Mouse (Mus musculus) liver, embryonic 11.5 days (tissue): Measurements from ENCODE around the gene 1700016D06Rik. TPM values are rescaled to one million over a fixed set of nuclear protein-coding genes. Genes with fewer than 3 reads are reported as not detected.

Experiments
- ATAC-seq: fragments of 200-750 bp; cut with Nextera tagmentation; replicated peaks from 2 replicates; pipeline ENCODE4 v1.8.0; 2017; ENCODE audit warnings: moderate number of reproducible peaks, mild to moderate bottlenecking, moderate TSS enrichment, moderate library complexity; ENCODE audit not compliant: low FRiP score
- DNase-seq: peaks from one replicate; pipeline ENCODE4 v3.0.0-alpha.2; 2017; ENCODE audit warnings: low spot score
- H3K27ac ChIP-seq: fragments of 300-500 bp; sonication (generic); 2 replicates; pipeline ENCODE4 v1.5.1; 2014; ENCODE audit warnings: mild to moderate bottlenecking, low read depth, low read length, control low read depth
- H3K27me3 ChIP-seq: fragments of 300-500 bp; sonication (generic); replicated peaks from 2 replicates; pipeline ENCODE4 v1.6.1; 2014; ENCODE audit warnings: low read length, mixed read lengths; ENCODE audit not compliant: control insufficient read depth, insufficient read depth
- H3K36me3 ChIP-seq: fragments of 300-500 bp; sonication (generic); 2 replicates; pipeline ENCODE4 v1.6.1; 2014; ENCODE audit warnings: mild to moderate bottlenecking, low read length, moderate library complexity, mixed read lengths; ENCODE audit not compliant: control insufficient read depth, insufficient read depth
- H3K4me1 ChIP-seq: fragments of 300-500 bp; sonication (generic); replicated peaks from 2 replicates; pipeline ENCODE4 v1.6.1; 2014; ENCODE audit warnings: low read length, mixed read lengths; ENCODE audit not compliant: control insufficient read depth, insufficient read depth
- H3K4me2 ChIP-seq: fragments of 300-500 bp; sonication (generic); 2 replicates; pipeline ENCODE4 v1.6.1; 2014; ENCODE audit warnings: mild to moderate bottlenecking, control low read depth, moderate library complexity
- H3K4me3 ChIP-seq: fragments of 300-500 bp; sonication (generic); 2 replicates; pipeline ENCODE4 v1.5.1; 2014; ENCODE audit warnings: low read depth, low read length, control low read depth
- H3K9ac ChIP-seq: fragments of 300-500 bp; sonication (generic); 2 replicates; pipeline ENCODE4 v1.6.1; 2014; ENCODE audit warnings: low read depth, low read length, control low read depth
- H3K9me3 ChIP-seq: fragments of 300-500 bp; sonication (generic); 2 replicates; pipeline ENCODE4 v1.6.1; 2016; ENCODE audit warnings: low read length, inconsistent platforms, mixed read lengths; ENCODE audit not compliant: control insufficient read depth
- WGBS: fragments of 180-500 bp; shearing (Covaris S2); extraction: QIAGEN DNeasy Blood & Tissue Kit; methylation state at CpG from one replicate; pipeline ENCODE4 v1.1.7; 2014; 5-methylcytosine and 5-hydroxymethylcytosine counted together
- polyA plus RNA-seq: library from polyadenylated mRNA; unstranded; fragments of >200 nt; fragmentation: Nextera tagmentation; extraction: Ambion mirVana; gene quantifications from 2 replicates; pipeline ENCODE4 v1.2.1, GENCODE M21; 2014

Gene 1700016D06Rik
- polyA plus RNA-seq, 1 experiment from 2014 or later = not detected

- Histone ChIP-seq H3K4me3 (no peak overlapping the region), H3K4me2 (no peak overlapping the region), H3K27me3 (no peaks in the 10 kb centered on the region), H3K9me3 (no peaks in the 10 kb centered on the region), H3K36me3 (no peaks in the 10 kb centered on the region), H3K9ac (no peak overlapping the region), H3K4me1 (no peaks in the 10 kb centered on the region), H3K27ac (no peak overlapping the region)
- ATAC-seq (no peak), DNase-seq (no peak)
- WGBS = 48% methylated on average over 2 of the region's 2 CpGs
Observed at GRCm38 (mm10) chr8:11708815-11709214, 8.0 kb upstream of the 1700016D06Rik start.

- ATAC-seq = no peak
Observed at GRCm38 (mm10) chr8:11707701-11708100, 6.8 kb upstream of the 1700016D06Rik start.

GRCm38 (mm10) chr8:11705818-11706217, 5.0 kb upstream of the 1700016D06Rik start:
- Histone ChIP-seq H3K4me2 (no peak overlapping the region), H3K36me3 (no peaks in the 10 kb centered on the region), H3K4me1 (peaks cover 2% of the 10 kb centered on the region; the same call in 1 of the 2 replicates), H3K9ac (no peak overlapping the region), H3K4me3 (no peak overlapping the region), H3K27me3 (no peaks in the 10 kb centered on the region), H3K9me3 (no peaks in the 10 kb centered on the region), H3K27ac (no peak overlapping the region)
- DNase-seq (no peak), ATAC-seq (no peak)
- WGBS = 87% methylated on average over 12 of the region's 12 CpGs

More at GRCm38 (mm10) chr8:11707701-11708100, 6.8 kb upstream of the 1700016D06Rik start:
- Histone ChIP-seq H3K9ac (no peak overlapping the region), H3K36me3 (no peaks in the 10 kb centered on the region), H3K27me3 (no peaks in the 10 kb centered on the region), H3K4me3 (no peak overlapping the region), H3K4me2 (no peak overlapping the region), H3K4me1 (no peaks in the 10 kb centered on the region), H3K9me3 (no peaks in the 10 kb centered on the region), H3K27ac (no peak overlapping the region)
- DNase-seq = no peak
- 35% methylated on average over 3 of the region's 3 CpGs for WGBS

GRCm38 (mm10) chr8:11704716-11705420, 4.0 kb upstream of the 1700016D06Rik start:
- no peak overlapping the region for H3K27ac ChIP-seq
- peaks cover 6% of the 10 kb centered on the region; the same call in 1 of the 2 replicates for H3K4me1 ChIP-seq
- no peak overlapping the region for H3K4me3 ChIP-seq
- no peaks in the 10 kb centered on the region for H3K9me3 ChIP-seq
- H3K27me3 ChIP-seq = peaks cover 2% of the 10 kb centered on the region; the same call in 1 of the 2 replicates
- no peak overlapping the region for H3K9ac ChIP-seq
- ATAC-seq (no peak), DNase-seq (no peak)
- H3K36me3 ChIP-seq = no peaks in the 10 kb centered on the region
- no peak overlapping the region for H3K4me2 ChIP-seq
- 63% methylated on average over 6 of the region's 6 CpGs for WGBS

- no peak overlapping the region for H3K4me2 ChIP-seq
- H3K4me1 ChIP-seq = peaks cover 6% of the 10 kb centered on the region; the same call in 1 of the 2 replicates
- H3K9me3 ChIP-seq = no peaks in the 10 kb centered on the region
- peaks cover 2% of the 10 kb centered on the region; the same call in 1 of the 2 replicates for H3K27me3 ChIP-seq
- WGBS = 75% methylated on average over 5 of the region's 5 CpGs
- no peak for ATAC-seq
- no peak overlapping the region for H3K9ac ChIP-seq
- H3K36me3 ChIP-seq = no peaks in the 10 kb centered on the region
- H3K27ac ChIP-seq = no peak overlapping the region
- no peak for DNase-seq
- H3K4me3 ChIP-seq = no peak overlapping the region
Observed at GRCm38 (mm10) chr8:11703789-11704188, 2.9 kb upstream of the 1700016D06Rik start.

- ATAC-seq (no peak), DNase-seq (no peak)
- Histone ChIP-seq H3K27ac (no peak overlapping the region), H3K27me3 (peaks cover 2% of the 10 kb centered on the region; the same call in 1 of the 2 replicates), H3K4me1 (peaks cover 6% of the 10 kb centered on the region; the same call in 1 of the 2 replicates), H3K4me3 (no peak overlapping the region), H3K9ac (no peak overlapping the region), H3K9me3 (no peaks in the 10 kb centered on the region), H3K36me3 (no peaks in the 10 kb centered on the region), H3K4me2 (no peak overlapping the region)
- WGBS = 69% methylated on average over 6 of the region's 6 CpGs
Observed at GRCm38 (mm10) chr8:11701428-11701827, 565 bp upstream of the 1700016D06Rik start.

- H3K36me3 ChIP-seq = no peaks in the 10 kb centered on the region
- peaks cover 6% of the 10 kb centered on the region; the same call in 1 of the 2 replicates for H3K4me1 ChIP-seq
- DNase-seq (peak; percentile 76), ATAC-seq (peak; percentile 58; the same call in 1 of the 2 replicates)
- no peak overlapping the region for H3K4me3 ChIP-seq
- peaks cover 2% of the 10 kb centered on the region; the same call in 1 of the 2 replicates for H3K27me3 ChIP-seq
- H3K4me2 ChIP-seq = peak overlapping the region; percentile 46
- H3K9me3 ChIP-seq = no peaks in the 10 kb centered on the region
- no peak overlapping the region for H3K27ac ChIP-seq
- H3K9ac ChIP-seq = no peak overlapping the region
- 37% methylated on average over 26 of the region's 26 CpGs for WGBS
Observed at GRCm38 (mm10) chr8:11700060-11701032, 517 bp downstream of the 1700016D06Rik start.

- H3K9ac ChIP-seq = no peak overlapping the region
- no peaks in the 10 kb centered on the region for H3K9me3 ChIP-seq
- ATAC-seq (no peak), DNase-seq (no peak)
- no peak overlapping the region for H3K4me3 ChIP-seq
- no peak overlapping the region for H3K4me2 ChIP-seq
- whole genome bisulfite sequencing = 80% methylated on average over 5 of the region's 5 CpGs
- H3K4me1 ChIP-seq = peaks cover 6% of the 10 kb centered on the region; the same call in 1 of the 2 replicates
- no peaks in the 10 kb centered on the region for H3K36me3 ChIP-seq
- H3K27me3 ChIP-seq = peaks cover 2% of the 10 kb centered on the region; the same call in 1 of the 2 replicates
- H3K27ac ChIP-seq = no peak overlapping the region
Observed at GRCm38 (mm10) chr8:11699442-11700001, 1.3 kb downstream of the 1700016D06Rik start.
